ENCODE assay signal across 18 mouse cellular contexts in the genomic region with DNA sequence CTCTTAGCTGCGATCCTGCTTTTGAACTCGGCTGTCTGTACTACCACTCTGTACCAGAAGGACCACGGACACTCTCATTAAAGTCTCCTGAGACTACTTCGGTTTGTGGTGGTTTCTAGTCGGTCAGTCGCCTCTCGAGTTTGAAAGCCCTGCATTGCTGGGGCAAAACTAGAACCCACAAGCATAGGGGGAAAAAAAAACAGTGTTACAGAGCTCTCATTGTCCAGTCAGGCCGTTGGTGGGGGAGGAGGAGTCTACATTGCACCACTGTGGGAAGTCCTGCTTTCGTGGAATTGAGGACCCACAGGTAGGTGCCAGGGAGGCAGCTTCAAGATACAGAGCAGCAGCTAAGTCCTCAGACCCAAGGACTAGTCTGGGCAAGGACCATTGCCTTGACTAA.
"Had no signal": no experiment of that assay in that cellular context is flagged by ENCODE, and none has a peak within 500 bp of the region (broad histone marks: within the 10 kb centered on the region; RNA-seq: fewer than 3 reads in every experiment).

No protein-coding gene starts in this region.

- H3K9me3 ChIP-seq: midbrain, embryonic 10.5 days; midbrain, embryonic 12.5 days; neural tube, embryonic 13.5 days; neural tube, embryonic 15.5 days had no signal

- H3K27ac ChIP-seq: midbrain, embryonic 10.5 days; midbrain, embryonic 12.5 days; neural tube, embryonic 13.5 days; neural tube, embryonic 15.5 days had no signal

- H3K4me1 ChIP-seq: midbrain, embryonic 10.5 days; midbrain, embryonic 12.5 days; neural tube, embryonic 13.5 days; neural tube, embryonic 15.5 days had no signal

- H3K9ac ChIP-seq: lung, embryonic 14.5 days; midbrain, embryonic 12.5 days; neural tube, embryonic 13.5 days; neural tube, embryonic 15.5 days had no signal

- ATAC-seq: midbrain, embryonic 16.5 days had no signal

- H3K27me3 ChIP-seq: midbrain, embryonic 12.5 days; neural tube, embryonic 13.5 days; neural tube, embryonic 15.5 days had no signal

- H3K4me2 ChIP-seq: lung, embryonic 14.5 days; midbrain, embryonic 12.5 days; neural tube, embryonic 13.5 days; neural tube, embryonic 15.5 days had no signal

- DNase-seq: lung, adult 18-20 months; lung, embryonic 14.5 days; lung, postnatal 4 days; midbrain, embryonic 14.5 days; retina, postnatal 1 day; right cerebral cortex, adult 18-20 months; right cerebral cortex, postnatal 25 days; right cerebral cortex, postnatal 4 days; spleen, adult 18-20 months; thymus, adult 18-20 months; thymus, postnatal 14 days; thymus, postnatal 36 days had no signal

- H3K4me3 ChIP-seq: midbrain, embryonic 10.5 days; midbrain, embryonic 12.5 days; myocyte; neural tube, embryonic 13.5 days; neural tube, embryonic 15.5 days had no signal
